Comparison of ENCODE assay signal across 8 mouse cellular contexts in the genomic region with DNA sequence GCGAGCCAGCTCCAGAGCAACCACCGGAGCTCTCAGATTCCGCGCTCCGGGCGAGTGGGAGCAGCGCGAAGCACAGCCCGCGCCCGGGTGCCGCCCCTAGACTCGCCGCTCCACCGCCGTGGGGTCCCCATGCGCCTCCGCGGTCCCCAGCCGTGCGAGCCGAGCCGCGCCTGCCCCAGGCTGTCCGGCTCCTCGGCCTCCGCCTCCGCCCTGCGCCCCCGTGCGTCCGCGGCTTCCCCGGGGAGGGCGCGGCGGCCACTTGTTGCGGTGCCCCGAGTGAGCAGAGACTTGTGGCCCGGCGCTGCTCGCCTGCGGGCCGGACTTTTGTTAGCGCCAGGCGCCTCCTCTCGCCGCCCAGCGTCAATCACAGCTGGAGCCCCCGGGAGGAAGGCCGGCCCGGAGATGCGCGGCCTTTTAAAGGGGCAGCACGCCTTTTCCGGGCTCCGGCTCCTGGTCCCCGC. TPM values are rescaled to one million over a fixed set of nuclear protein-coding genes. Genes with fewer than 3 reads are reported as not detected.
DNase-seq lines count a peak whose midpoint lies in the region; ATAC-seq lines count a peak whose summit lies in the region.

A gene (minus strand): TSS at position 330 of the 461 bp plus-strand sequence.

- under 1% methylated on average over 46 of the region's 58 CpGs for WGBS in hindbrain, embryonic 12.5 days

- no peaks in the 10 kb centered on the region for H3K9me3 ChIP-seq in hindbrain, embryonic 12.5 days (replicated peaks)

- peak; percentile 91 for ATAC-seq in hindbrain, embryonic 12.5 days (ENCODE audit: low FRiP score)

- peak within 1 kb of the TSS; percentile 80 for H3K4me3 ChIP-seq in hindbrain, embryonic 12.5 days

- no peaks in the 10 kb centered on the region for H3K36me3 ChIP-seq in hindbrain, embryonic 12.5 days

- H3K4me2 ChIP-seq in hindbrain, embryonic 12.5 days (replicated peaks): peak within 1 kb of the TSS; percentile 72

- H3K9ac ChIP-seq in hindbrain, embryonic 12.5 days: peak within 1 kb of the TSS; percentile 71

- peak; percentile 93 to 98 for DNase-seq in adrenal gland, adult (ENCODE audit: inconsistent age in 2 of 2, low spot score in 1 of 2)
- peak; percentile 55 to 69 for DNase-seq in cerebellum, postnatal 25 days
- peak; percentile 53 to 60 for DNase-seq in frontal cortex, postnatal 36 days (ENCODE audit: low spot score in 2 of 2)
- DNase-seq in layer of hippocampus, postnatal 36 days: peak; percentile 75 to 79
- peak; percentile 88 for DNase-seq in lung, postnatal 25 days (ENCODE audit: low spot score)
- DNase-seq in right cerebral cortex, postnatal 14 days: peak; percentile 62
- no peak for DNase-seq in B cell, adult 2 months

- no peaks in the 10 kb centered on the region for H3K27me3 ChIP-seq in hindbrain, embryonic 12.5 days

- peaks cover 13% of the 10 kb centered on the region; the same call in 1 of the 2 replicates for H3K4me1 ChIP-seq in hindbrain, embryonic 12.5 days

- peak within 1 kb of the TSS; percentile 87 for H3K27ac ChIP-seq in hindbrain, embryonic 12.5 days

RNA-seq across cellular contexts. Expression of the gene that starts here (rescaled TPM):
- polyA plus RNA-seq in hindbrain, embryonic 12.5 days (2016; fragmentation: Nextera tagmentation; extraction: Ambion mirVana): 26.4 and 29.9 TPM in 2 replicates
- 1 to 10 TPM; 7.3 to 9.4 TPM for total RNA-seq in layer of hippocampus, postnatal 36 days (2021)

Comparison
In these comparisons a context has a peak if more than half of its experiments do, and no peak if none do; other contexts are left out.
1. DNase-seq: peak in adrenal gland, adult (2 of 2), cerebellum, postnatal 25 days (2 of 2), frontal cortex, postnatal 36 days (2 of 2), layer of hippocampus, postnatal 36 days (2 of 2), lung, postnatal 25 days (single experiment) and right cerebral cortex, postnatal 14 days (single experiment); none in B cell, adult 2 months (0 of 2).